Mouse (Mus musculus): ENCODE results near the gene Trpc2. TPM values are rescaled to one million over a fixed set of nuclear protein-coding genes. Genes with fewer than 3 reads are reported as not detected.

The Trpc2 gene
- polyA plus RNA-seq, 1 experiment from 2014 or later, result not detected

DNA sequence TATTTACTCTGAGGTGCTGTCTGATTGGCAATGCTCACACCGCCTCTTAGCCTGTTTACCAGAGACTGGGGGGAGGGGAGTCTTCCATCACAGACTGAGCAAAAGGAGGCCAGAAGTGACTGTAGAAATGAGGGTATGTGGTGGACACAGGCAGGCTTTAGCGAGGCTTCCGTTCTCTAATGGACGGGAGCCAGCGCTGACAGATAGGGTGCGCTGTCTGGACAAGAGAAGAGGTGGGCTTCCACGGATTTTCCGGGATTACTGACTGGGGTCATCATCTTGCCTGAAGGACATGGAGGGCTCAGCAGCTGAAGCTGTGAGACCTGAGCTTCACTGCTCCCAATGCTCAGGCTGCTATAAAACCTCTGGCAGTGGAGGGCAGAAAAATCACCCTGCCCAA, 19.3 kb downstream of the Trpc2 start:
- ChIA-PET CTCF (no interaction called here), POLR2A (interaction anchor here (0.7 kb wide), 1 partner anchor 79 kb away, joined by 4 read pairs; no protein-coding TSS in a partner anchor)
- ATAC-seq (no peak), DNase-seq (ENCODE audit: low read depth, low spot score) (no peak)
- in situ Hi-C loops (cut with MboI; ENCODE audit: low pct_unique_long_range_greater_than_20kb), result no loop called here
- no peak for TF ChIP-seq CTCF (IDR thresholded peaks at IDR 0.05)
- H3K27me3 ChIP-seq, result no peaks in the 10 kb centered on the region

DNA sequence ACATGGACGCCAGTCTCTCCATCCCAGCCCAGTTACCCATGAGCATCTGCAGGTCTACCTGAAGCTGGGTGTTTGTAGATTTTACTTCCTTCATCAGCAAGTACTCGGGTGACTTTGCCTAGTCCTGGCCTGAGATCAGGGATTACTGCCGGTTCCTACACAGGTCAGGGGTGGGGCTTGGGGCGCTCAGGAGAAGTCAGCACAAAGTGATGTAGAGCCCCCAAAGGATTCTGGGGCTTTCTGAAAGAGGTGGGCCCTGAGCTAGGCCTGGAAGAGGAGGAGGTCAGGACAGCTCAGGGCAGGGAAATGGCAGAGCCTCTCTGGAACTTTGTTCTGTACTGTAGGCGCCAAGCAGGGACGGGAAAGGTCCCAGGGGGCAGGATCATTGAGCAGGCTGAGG, 19.8 kb downstream of the Trpc2 start:
- CTCF ChIA-PET, result no interaction called here
- TF ChIP-seq CTCF (IDR thresholded peaks at IDR 0.05), result no peak
- POLR2A ChIA-PET, result no interaction called here
- H3K27me3 ChIP-seq, result no peaks in the 10 kb centered on the region
- DNase-seq (ENCODE audit: low read depth, low spot score) (no peak), ATAC-seq (no peak)
- in situ Hi-C loops (cut with MboI; ENCODE audit: low pct_unique_long_range_greater_than_20kb), result no loop called here

DNA sequence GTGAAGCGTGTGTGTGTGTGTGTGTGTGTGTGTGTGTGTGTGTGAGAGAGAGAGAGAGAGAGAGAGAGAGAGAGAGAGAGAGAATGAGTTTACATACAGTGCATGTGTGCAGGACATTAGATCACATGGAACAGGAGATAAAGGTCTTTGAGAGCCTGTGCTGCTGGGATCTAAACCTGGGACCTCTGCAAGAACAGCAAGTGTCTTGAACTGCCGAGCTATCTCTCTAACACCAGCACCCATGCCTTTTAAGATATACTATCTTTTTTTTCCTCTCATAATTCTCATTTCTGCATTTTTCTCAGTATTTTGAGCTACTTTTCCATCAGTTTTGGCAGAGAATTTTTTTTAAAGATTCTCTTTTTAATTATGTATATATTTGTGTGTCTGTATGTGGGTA, 20.6 kb downstream of the Trpc2 start:
- DNase-seq (ENCODE audit: low read depth, low spot score), result no peak
- no peaks in the 10 kb centered on the region for H3K27me3 ChIP-seq
- TF ChIP-seq CTCF (IDR thresholded peaks at IDR 0.05), result no peak
- POLR2A ChIA-PET, result no interaction called here
- in situ Hi-C loops (cut with MboI; ENCODE audit: low pct_unique_long_range_greater_than_20kb), result no loop called here
- CTCF ChIA-PET, result no interaction called here
- no peak for ATAC-seq

DNA sequence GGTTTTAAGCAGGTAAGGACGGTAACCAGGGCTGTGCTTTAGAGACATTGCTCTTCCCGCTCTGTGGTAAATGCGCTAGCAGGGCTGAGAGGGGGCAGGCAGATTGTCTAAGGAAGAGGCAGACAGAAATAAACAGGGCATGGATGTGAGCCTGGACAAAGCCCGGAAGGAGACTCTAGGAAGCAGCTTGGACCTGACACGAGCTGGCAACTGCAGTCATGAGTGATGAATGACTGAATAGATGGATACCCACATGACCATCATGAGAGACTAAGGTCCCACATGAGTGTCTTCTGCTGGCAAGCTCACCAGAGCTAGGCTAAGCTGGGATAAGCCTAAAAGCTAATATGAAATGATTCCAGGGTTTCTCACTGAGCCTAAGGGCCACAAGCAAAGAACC, 21.2 kb downstream of the Trpc2 start:
- no peaks in the 10 kb centered on the region for H3K27me3 ChIP-seq
- ChIA-PET POLR2A (no interaction called here), CTCF (no interaction called here)
- in situ Hi-C loops (cut with MboI; ENCODE audit: low pct_unique_long_range_greater_than_20kb), result no loop called here
- ATAC-seq (no peak), DNase-seq (ENCODE audit: low read depth, low spot score) (no peak)
- TF ChIP-seq CTCF (IDR thresholded peaks at IDR 0.05), result no peak

DNA sequence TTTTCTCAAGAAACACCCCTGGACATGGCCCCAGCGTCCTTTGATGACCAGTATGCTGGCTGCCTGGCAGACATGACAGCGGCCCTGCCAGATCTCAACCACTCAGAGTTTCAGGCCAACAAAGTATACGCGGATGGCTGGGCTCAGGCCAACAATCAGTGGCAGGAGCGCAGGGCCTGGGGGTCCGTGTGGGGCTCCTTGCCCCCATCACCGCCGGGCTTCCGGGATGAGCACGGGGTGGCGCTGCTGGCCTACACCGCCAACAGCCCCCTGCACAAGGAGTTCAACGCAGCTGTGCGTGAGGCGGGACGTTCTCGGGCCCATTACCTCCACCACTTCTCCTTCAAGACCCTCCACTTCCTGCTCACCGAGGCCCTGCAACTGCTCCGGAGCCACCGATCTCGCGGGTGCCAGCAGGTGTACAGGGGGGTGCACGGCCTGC, 23.8 kb downstream of the Trpc2 start:
- ChIA-PET CTCF (no interaction called here), POLR2A (no interaction called here)
- no peaks in the 10 kb centered on the region for H3K27me3 ChIP-seq
- ATAC-seq, result no peak
- DNase-seq (ENCODE audit: low read depth, low spot score), result no peak
- TF ChIP-seq CTCF (IDR thresholded peaks at IDR 0.05), result no peak
- in situ Hi-C loops (cut with MboI; ENCODE audit: low pct_unique_long_range_greater_than_20kb), result no loop called here

DNA sequence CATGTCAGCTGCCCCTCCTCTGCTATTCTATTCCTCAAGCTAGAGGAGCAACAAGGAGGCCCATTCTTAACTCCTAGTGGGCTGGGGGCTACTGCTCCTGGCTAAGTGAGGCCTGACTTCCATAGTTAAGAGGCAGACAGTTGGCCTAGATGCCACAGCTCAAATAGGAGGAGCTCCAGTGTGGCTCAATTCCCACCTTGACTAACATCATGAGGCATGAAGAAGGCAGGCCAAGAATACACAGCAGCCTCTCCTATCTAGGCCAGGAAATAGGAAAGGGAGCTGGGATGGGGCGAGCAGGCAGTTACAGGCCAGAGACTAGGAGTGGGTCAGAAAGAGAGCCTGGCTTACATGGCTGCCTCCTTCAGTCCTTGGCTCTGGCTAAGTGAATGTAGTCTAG, 25.3 kb downstream of the Trpc2 start:
- ChIA-PET CTCF (no interaction called here), POLR2A (no interaction called here)
- DNase-seq (ENCODE audit: low read depth, low spot score) (no peak), ATAC-seq (no peak)
- no peak for TF ChIP-seq CTCF (IDR thresholded peaks at IDR 0.05)
- H3K27me3 ChIP-seq, result peaks cover 1% of the 10 kb centered on the region
- in situ Hi-C loops (cut with MboI; ENCODE audit: low pct_unique_long_range_greater_than_20kb), result no loop called here

DNA sequence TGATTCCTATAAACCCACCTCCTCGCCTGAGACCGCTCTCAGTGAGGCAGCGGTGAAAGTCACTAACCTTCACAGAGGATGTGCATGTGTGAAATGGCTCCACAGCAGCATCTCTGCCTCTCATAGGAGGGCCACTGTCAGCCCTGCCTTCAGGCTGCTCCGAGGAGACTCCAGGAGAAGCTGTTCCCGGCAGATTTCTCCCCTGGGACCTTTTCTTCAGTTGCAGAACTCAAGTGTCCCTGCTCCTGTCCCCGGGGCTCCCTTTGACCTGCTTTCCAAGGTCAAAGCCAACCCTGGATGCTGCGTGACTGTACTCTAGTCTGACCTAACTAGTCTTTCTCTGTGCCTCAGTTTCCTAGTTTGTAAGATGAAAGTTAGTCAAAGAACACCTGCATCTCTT, 26.3 kb downstream of the Trpc2 start, which contains the start of gene Art5:
Gene Art5 (minus strand): TSS at position 319 of the 400 bp plus-strand sequence.
- ChIA-PET CTCF (no interaction called here), POLR2A (no interaction called here)
- no peak for TF ChIP-seq CTCF (IDR thresholded peaks at IDR 0.05)
- H3K27me3 ChIP-seq, result peaks cover 4% of the 10 kb centered on the region
- DNase-seq (ENCODE audit: low read depth, low spot score) (no peak), ATAC-seq (no peak)
- in situ Hi-C loops (cut with MboI; ENCODE audit: low pct_unique_long_range_greater_than_20kb), result no loop called here

DNA sequence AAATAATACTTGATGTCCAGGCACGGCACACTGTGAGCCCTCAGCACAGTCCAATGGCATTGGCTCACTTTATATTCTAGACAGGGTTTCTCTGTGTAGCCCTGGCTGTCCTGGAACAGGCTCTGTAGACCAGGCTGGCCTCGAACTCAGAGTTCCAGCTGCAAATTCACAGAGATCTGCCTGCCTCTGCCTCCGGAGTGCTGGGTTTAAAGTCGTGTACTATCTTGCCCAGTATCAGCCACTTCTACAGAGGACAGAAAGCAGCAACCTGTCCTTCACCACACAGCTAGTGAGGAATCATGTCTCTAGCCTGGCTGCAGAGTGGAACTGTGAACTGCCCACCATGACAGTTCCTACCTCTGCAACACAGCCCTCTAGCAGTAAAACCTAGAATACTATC, 26.8 kb downstream of the Trpc2 start:
- CTCF ChIA-PET, result no interaction called here
- DNase-seq (ENCODE audit: low read depth, low spot score), result no peak
- POLR2A ChIA-PET, result no interaction called here
- peaks cover 4% of the 10 kb centered on the region for H3K27me3 ChIP-seq
- TF ChIP-seq CTCF (IDR thresholded peaks at IDR 0.05), result no peak
- in situ Hi-C loops (cut with MboI; ENCODE audit: low pct_unique_long_range_greater_than_20kb), result no loop called here
- ATAC-seq, result no peak

DNA sequence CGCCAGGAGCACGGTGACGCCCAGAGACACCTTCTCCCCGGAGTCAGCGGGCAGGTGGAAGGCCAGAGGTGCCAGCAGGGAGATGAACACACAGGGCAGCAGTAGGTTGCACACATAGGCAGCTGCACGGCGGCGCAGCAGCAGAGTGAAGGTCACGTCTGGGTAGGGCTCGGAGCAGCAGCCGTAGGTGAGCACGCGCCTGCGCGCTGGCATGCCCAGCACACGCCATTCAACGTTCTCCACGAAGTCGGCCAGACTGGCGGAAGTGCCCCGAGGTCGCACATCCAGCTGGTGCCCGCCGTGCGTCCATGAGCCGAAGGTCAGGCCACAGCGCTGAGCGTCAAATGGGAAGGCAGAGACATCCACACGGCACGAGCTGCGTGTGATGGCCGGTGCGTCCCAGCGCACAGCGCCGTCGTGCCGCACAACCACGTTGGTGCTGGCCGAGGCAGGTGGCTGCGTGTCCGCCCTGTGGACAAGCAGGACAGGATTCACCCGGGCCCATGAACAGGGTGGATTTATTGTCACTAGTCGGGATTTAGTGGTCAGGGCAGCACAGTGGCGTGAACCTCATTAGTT, 30.3 kb downstream of the Trpc2 start:
- peaks cover 4% of the 10 kb centered on the region for H3K27me3 ChIP-seq
- TF ChIP-seq CTCF (IDR thresholded peaks at IDR 0.05), result no peak
- CTCF ChIA-PET, result no interaction called here
- POLR2A ChIA-PET, result no interaction called here
- ATAC-seq (no peak), DNase-seq (ENCODE audit: low read depth, low spot score) (no peak)
- in situ Hi-C loops (cut with MboI; ENCODE audit: low pct_unique_long_range_greater_than_20kb), result no loop called here

DNA sequence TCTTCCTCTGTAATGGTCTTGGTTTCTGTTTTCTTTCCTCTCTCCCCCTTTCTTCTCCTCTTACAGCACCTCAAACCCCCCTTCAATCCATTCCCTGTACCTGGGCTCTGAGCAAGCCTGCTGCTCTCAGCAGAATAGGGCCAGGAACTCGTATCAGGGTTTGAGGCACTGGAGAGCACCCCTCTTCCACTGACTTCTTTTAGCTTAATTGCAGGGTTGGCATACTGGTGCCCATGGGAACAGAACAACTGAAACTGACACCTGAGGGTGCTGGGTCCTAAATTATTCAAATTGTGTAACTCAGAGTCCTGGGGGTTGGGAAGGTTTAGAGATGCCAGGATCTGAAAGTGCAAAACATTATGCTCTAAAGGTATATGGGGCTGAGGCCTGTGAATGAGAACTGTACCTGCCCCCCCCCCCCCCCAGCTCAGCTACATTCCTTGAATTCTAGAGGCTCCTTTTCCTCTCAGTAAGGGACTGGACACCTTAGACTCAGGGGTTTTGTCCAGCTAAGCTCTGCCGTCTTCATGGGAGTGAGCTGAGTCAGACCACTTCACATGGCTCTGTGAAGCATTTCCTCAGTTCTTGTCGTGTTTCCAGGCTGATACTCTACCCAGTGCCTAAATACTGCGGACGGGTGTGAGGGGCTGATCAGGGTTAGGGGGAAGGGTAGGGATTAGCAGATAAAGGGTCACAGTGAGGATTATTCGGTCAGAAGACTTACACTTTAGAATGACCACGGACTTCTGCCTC, 33.8 kb downstream of the Trpc2 start, which contains the start of gene Chrna10:
Gene Chrna10 (minus strand): TSS at position 250 of the 753 bp plus-strand sequence.
- peaks cover 4% of the 10 kb centered on the region for H3K27me3 ChIP-seq
- ATAC-seq (no peak), DNase-seq (ENCODE audit: low read depth, low spot score) (no peak)
- in situ Hi-C loops (cut with MboI; ENCODE audit: low pct_unique_long_range_greater_than_20kb), result no loop called here
- TF ChIP-seq CTCF (IDR thresholded peaks at IDR 0.05), result no peak
- CTCF ChIA-PET, result no interaction called here
- POLR2A ChIA-PET, result no interaction called here

DNA sequence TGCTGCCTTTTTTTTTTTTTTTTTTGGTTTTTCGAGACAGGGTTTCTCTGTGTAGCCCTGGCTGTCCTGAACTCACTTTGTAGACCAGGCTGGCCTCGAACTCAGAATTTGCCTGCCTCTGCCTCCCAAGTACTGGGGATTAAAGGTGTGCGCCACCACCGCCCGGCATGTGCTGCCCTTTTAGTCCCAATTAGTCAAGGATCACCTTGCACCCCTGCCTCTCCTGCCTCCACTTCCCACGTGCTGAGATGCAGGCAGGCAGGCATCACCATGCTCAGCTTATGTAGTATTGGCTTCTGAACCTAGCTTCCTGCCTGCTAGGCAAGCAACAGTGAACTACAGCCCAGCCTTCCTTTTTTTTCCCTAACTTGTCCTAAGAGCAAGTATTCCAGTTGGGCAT, 34.5 kb downstream of the Trpc2 start:
- peaks cover 4% of the 10 kb centered on the region for H3K27me3 ChIP-seq
- in situ Hi-C loops (cut with MboI; ENCODE audit: low pct_unique_long_range_greater_than_20kb), result no loop called here
- DNase-seq (ENCODE audit: low read depth, low spot score) (no peak), ATAC-seq (no peak)
- POLR2A ChIA-PET, result interaction anchor here (0.5 kb wide), 1 partner anchor 28 kb away, joined by 3 read pairs; no protein-coding TSS in a partner anchor
- TF ChIP-seq CTCF (IDR thresholded peaks at IDR 0.05), result no peak
- CTCF ChIA-PET, result no interaction called here

Measured in Patski (cell line).